Mouse (Mus musculus) megakaryocyte progenitor cell, adult 5-6 weeks (primary cell): ENCODE data around the gene B4galnt3. TPM values are rescaled to one million over a fixed set of nuclear protein-coding genes. Genes with fewer than 3 reads are reported as not detected.
"Not testable (repeated sequence)": the region's sequence is repeated elsewhere in the genome, so short reads cannot be mapped to it uniquely, and the experiment has no call there.

Experiments
- ATAC-seq: replicated peaks from 2 replicates; pipeline ENCODE4 v1.8.0; 2016; ENCODE audit warnings: mild to moderate bottlenecking, moderate TSS enrichment, inconsistent platforms; ENCODE audit not compliant: poor library complexity
- total RNA-seq, 2 experiments: library from RNA; stranded (forward) in 1 of 2; stranded (reverse) in 1 of 2; fragments of 157-497, 149-512 nt in 1 of 2; fragments of 200-1000 nt in 1 of 2; gene quantifications; 2 replicates each; pipeline versions ENCODE4 v1.2.3 to v1.2.4; 2015 to 2017

B4galnt3 gene
- total RNA-seq (2015): not detected in 2 replicates
- total RNA-seq (2017): 0.03 and 0.12 TPM in 2 replicates

GRCm38 (mm10) chr6:120294056-120294784 is at the start of gene B4galnt3, which contains the start of gene D330020A13Rik:
Gene B4galnt3 (minus strand): TSS chr6:120294559.
Gene D330020A13Rik (plus strand): TSS chr6:120294364.
- ATAC-seq: peak; percentile 39

- ATAC-seq: no peak
Observed at GRCm38 (mm10) chr6:120343992-120344391, 49.6 kb upstream of the B4galnt3 start.

DNA sequence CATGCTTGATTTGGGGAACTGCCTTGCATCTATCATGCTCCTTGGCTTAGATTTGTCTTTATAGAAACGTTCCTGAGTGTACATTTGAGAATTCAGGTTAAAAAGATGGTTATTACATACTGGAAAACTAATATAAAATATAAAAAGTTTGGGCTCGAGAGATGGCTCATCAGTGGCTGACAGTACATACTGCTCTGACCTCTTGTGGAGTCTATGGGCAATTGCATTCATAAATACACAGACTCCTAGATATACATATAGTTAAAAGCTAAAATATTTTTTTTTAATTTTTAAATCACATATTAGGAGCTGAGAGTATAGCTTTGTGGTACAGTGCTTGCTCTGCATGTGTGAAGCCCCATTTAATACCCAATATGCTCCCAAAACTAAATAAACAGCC is 38.0 kb upstream of the B4galnt3 start:
- peak; percentile 52; the same call in 1 of the 2 replicates for ATAC-seq

- ATAC-seq: peak; percentile 80
Observed at GRCm38 (mm10) chr6:120324295-120324927, 30.1 kb upstream of the B4galnt3 start.

GRCm38 (mm10) chr6:120320369-120320768 is 26.0 kb upstream of the B4galnt3 start:
- ATAC-seq: no peak

DNA sequence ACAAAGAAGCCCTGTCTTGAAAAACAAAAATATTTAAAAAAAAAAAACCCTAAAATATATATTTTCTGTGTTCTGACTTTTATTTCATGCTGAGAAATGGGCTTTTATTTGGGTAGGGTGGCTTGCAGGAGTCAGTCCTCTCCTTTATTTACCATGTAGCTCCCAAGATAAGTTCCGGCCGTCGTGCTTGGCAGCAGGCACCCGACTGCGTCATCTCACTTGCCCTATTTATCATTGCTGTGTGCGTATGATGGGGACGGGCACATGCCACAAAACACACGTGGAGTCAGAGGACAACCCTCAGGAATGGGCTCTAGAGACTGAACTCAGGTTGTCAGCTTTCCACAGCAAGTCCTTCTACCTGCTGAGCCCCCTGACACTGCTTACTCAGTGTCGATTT is 24.8 kb upstream of the B4galnt3 start:
- ATAC-seq: no peak

GRCm38 (mm10) chr6:120318303-120318940 is 24.1 kb upstream of the B4galnt3 start:
- ATAC-seq: no peak

DNA sequence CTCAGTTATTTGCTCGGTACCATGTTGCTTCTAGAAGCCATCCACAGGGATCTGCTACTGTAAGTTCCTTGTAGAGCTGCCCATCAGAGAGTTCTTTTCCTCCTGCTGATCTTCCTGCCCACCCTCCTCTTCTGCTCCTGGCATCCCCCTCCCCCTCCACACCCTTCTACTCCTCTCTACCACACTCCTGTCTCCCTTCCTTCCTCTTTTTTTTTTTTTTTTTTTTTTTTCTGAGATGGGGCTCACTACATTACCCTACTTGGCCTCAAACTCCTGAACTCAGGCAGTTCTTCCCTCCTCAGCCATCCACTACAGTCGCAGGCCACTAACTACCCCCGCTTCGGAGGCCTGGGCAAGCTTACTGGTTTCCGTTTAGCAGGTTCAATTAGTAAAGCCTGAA is 18.1 kb upstream of the B4galnt3 start:
- ATAC-seq: peak; percentile 63; the same call in 1 of the 2 replicates

DNA sequence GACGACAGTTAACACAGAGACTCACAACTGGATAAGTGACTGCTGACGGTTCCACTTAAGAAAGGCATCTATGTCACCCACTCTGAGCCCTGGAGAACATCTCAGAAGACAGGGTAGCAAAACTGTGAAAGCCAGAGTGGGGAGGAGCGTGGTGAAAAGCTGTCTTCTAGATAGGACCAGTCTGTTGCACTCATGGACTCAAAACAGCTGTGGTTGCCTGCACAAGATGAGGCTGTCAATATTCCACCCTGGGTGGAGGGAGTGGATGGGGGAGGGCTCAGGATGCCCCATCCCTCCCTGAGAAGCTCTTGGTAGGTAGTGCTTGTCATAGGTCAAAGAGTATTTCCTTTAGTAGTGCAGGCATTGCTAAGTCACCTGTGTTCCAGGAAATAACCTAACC is 15.4 kb upstream of the B4galnt3 start:
- ATAC-seq: no peak

- no peak for ATAC-seq
Observed at GRCm38 (mm10) chr6:120309338-120309737, 15.0 kb upstream of the B4galnt3 start.

GRCm38 (mm10) chr6:120306859-120307594 is 12.7 kb upstream of the B4galnt3 start:
- no peak for ATAC-seq

- no peak for ATAC-seq
Observed at GRCm38 (mm10) chr6:120302755-120303316, 8.5 kb upstream of the B4galnt3 start.

DNA sequence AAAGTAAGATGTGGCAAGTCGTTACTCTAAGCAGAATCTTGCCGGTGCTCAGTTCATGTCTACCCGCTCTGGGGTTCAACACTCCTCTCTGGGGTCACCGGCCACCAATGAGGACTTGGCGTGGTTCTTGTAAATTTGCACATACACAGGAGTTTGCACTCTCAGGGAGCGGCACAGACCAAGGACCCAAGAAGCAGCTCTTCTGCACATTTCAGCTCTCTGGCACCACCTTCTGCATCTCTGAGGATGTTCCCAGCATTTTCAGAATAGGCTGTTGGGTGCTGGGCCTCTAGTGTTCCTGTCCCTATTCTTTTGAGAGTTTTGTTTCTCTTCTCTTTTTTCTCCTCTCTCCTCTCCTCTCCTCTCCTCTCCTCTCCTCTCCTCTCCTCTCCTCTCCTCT is 6.8 kb upstream of the B4galnt3 start:
- ATAC-seq: peak; percentile 71

GRCm38 (mm10) chr6:120296589-120296988 is 2.2 kb upstream of the B4galnt3 start:
- ATAC-seq: not testable (repeated sequence)

DNA sequence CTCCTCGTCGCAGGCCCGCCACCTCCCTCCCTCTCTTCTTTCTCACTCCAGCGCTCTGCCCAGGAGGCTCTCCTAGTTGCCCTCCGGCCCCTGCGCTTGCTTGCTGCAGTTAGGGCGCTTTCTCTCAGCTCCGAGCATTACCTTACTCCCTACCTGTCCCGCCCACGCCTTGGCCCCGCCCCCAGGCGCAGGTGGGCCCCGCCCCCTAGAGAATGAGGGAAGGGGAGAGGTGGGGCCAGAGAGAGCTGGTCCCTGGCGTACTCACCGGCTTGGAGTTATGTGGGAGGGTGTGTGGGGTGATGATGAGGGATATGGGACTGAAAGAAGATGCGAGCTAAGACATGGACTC is 400 bp upstream of the B4galnt3 start:
- no peak for ATAC-seq

GRCm38 (mm10) chr6:120291396-120292009 is 2.9 kb downstream of the B4galnt3 start:
- no peak for ATAC-seq

DNA sequence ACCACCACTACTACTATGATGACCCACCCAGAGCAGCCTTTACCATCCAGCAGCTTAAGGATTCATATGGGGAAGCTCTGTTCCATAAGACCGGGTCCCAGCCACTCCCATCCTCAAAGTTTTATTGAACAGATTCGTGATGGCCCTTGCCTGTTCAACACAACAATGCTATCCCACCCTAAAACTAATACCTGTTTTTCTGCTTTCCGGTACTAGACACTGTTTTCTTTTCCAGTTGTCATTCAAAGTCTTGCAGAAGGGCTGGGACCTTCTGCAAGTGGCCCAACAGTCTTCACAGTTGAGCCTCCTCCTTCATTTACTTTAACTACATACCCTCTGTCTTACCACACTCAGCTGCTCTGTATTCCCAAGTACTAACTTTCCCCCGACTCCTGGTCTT is 4.9 kb downstream of the B4galnt3 start:
- ATAC-seq: no peak

DNA sequence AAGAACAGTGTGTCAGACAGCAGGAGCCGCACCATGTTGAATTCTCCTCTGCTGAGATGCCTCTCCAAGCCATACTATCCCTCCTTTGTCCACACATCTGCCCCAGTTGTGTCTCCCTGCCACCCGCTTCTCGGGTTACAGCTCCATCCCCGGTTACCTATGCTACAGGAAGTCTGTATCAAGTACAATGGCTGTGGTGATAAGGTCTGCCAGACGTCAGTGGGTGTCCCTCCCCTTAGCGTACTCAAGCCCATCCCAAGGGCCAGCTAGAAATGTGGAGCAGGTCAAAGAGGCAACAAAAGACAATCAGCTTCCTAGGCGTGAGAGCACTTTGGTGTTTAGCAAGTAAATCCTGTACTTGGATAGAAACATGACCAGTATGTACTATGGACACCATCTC is 5.8 kb downstream of the B4galnt3 start:
- no peak for ATAC-seq

GRCm38 (mm10) chr6:120287279-120287678 is 7.1 kb downstream of the B4galnt3 start:
- ATAC-seq: no peak

DNA sequence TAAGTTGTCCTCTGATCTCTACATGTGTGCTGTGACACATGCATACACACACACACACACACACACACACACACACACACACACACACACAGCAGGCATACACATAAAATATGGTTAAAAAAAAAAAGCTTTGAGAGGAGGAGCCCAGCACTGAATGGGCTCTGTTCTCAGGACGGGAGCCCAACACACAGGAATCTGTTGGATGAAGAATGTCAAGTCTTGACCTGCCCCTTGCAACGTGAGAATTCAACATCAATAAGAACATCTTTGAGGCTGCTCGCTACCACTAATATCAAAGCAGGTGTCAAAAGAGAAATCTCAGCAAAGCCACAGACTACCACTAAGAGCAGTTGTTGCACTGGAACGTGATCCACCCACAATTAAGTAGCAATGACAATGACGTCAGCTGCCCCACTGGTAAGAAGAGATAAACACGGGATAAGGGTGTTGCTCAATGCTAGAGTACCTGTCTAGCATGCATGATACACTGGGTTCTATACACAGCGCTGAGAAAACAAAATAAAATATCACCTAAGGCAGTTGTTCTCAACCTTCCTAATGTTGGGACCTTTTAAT is 17.4 kb downstream of the B4galnt3 start:
- no peak for ATAC-seq
